Mouse (Mus musculus): ENCODE measurements around the gene Naaladl2. TPM values are rescaled to one million over a fixed set of nuclear protein-coding genes. Genes with fewer than 3 reads are reported as not detected.
"Not testable (repeated sequence)": the region's sequence is repeated elsewhere in the genome, so short reads cannot be mapped to it uniquely, and the experiment has no call there.

Gene Naaladl2
- polyA plus RNA-seq, 1 experiment from 2014 or later: 1.0 TPM

DNA sequence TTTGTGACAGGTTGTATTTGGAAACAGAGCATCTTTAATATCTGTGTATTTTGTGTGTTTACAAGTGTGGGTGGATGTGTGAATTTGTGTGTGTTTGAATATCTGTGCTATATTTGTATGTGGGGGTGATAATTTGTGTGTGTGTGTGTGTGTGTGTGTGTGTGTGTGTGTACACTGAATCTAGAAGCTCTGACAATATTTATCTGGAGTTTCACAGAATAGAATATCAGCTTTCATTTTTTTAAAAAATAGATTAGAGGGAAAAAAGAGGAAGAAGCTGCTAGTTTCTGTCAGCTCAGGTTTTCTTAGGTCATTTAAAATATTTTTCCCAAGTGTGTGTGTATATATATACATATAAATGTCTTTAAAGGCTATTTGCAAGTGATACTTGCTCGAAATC lies 68.3 kb downstream of the Naaladl2 start:
- H3K4me3 ChIP-seq (replicated peaks): no peak overlapping the region
- no peaks in the 10 kb centered on the region for H3K4me1 ChIP-seq
- H3K9me3 ChIP-seq (replicated peaks): no peaks in the 10 kb centered on the region
- no peak overlapping the region for H3K4me2 ChIP-seq
- no peak overlapping the region for H3K27ac ChIP-seq (replicated peaks)
- WGBS: 89% methylated on average over 1 of the region's 1 CpGs
- no peaks in the 10 kb centered on the region for H3K27me3 ChIP-seq (replicated peaks)
- no peak for ATAC-seq (ENCODE audit: low FRiP score)
- H3K36me3 ChIP-seq: no peaks in the 10 kb centered on the region
- H3K9ac ChIP-seq (replicated peaks): no peak overlapping the region

DNA sequence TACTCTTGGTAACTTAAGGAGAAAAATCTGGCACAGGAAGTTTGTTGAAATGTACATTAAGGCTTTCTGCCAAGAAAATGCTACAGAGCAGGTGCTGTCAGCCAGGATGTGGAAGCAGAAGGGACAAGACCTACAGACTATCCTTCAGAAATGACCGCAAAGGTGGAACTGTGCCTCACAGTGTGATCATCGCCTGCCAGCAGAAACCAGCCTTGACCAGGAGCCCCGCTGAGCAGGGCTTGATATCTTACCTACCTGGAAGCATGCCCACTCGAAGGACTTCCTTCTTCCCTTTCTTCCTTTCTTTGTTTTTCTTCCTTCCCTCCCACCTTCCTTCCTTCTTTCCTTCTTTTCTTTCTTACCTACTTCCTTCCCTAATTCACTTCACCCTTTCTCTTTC lies 69.8 kb downstream of the Naaladl2 start:
- Histone ChIP-seq H3K9ac (replicated peaks) (no peak overlapping the region), H3K4me3 (replicated peaks) (no peak overlapping the region), H3K27ac (replicated peaks) (no peak overlapping the region), H3K4me2 (no peak overlapping the region), H3K36me3 (no peaks in the 10 kb centered on the region), H3K27me3 (replicated peaks) (no peaks in the 10 kb centered on the region), H3K9me3 (replicated peaks) (no peaks in the 10 kb centered on the region), H3K4me1 (no peaks in the 10 kb centered on the region)
- ATAC-seq (ENCODE audit: low FRiP score): no peak
- WGBS: 79% methylated on average over 4 of the region's 4 CpGs

DNA sequence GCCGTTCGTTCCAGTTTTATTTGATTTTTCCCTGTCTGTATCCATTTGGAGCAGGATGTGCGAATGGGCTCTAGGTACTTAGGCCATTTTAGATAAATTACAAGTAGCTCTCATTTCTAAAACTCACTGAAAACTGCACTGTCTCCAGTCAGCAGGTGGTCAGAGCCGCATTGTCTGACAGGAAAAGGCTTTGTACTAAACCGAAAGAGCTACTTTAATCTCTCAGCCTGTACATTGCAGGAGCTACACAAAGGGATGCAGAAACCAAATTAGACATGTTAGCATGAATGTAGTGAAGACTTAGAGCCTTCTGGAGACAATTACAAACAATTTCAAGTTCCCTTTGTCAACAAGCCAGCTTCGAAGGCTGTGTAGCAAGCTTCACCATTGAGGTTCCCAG lies 70.2 kb downstream of the Naaladl2 start:
- no peak overlapping the region for H3K27ac ChIP-seq (replicated peaks)
- ATAC-seq (ENCODE audit: low FRiP score): no peak
- H3K4me3 ChIP-seq (replicated peaks): no peak overlapping the region
- H3K4me1 ChIP-seq: no peaks in the 10 kb centered on the region
- H3K27me3 ChIP-seq (replicated peaks): no peaks in the 10 kb centered on the region
- H3K36me3 ChIP-seq: no peaks in the 10 kb centered on the region
- no peak overlapping the region for H3K9ac ChIP-seq (replicated peaks)
- 41% methylated on average over 6 of the region's 6 CpGs for WGBS
- H3K9me3 ChIP-seq (replicated peaks): no peaks in the 10 kb centered on the region
- H3K4me2 ChIP-seq: no peak overlapping the region

DNA sequence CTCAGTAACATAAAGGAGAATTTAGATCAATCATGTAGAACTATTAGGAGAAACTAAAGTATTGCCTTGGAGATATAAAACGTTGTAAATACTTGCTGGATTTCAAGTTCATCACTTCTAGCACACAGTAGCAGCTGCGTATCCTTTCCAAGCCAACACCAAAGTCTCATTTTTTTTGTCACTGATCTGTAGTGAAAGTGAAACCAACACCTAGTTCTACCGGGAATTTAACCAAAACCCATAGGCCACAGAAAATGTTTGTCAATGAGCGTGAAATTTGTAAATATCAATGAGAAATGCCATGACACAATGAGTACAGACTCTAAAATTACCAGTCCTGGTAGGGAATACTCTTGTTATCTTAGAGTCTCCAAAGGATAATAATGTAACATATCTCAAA lies 80.8 kb downstream of the Naaladl2 start:
- Histone ChIP-seq H3K36me3 (no peaks in the 10 kb centered on the region), H3K4me2 (no peak overlapping the region), H3K4me3 (replicated peaks) (no peak overlapping the region), H3K27ac (replicated peaks) (no peak overlapping the region), H3K27me3 (replicated peaks) (no peaks in the 10 kb centered on the region), H3K9ac (replicated peaks) (no peak overlapping the region), H3K4me1 (no peaks in the 10 kb centered on the region), H3K9me3 (replicated peaks) (no peaks in the 10 kb centered on the region)
- no peak for ATAC-seq (ENCODE audit: low FRiP score)
- 88% methylated on average over 4 of the region's 4 CpGs for WGBS

DNA sequence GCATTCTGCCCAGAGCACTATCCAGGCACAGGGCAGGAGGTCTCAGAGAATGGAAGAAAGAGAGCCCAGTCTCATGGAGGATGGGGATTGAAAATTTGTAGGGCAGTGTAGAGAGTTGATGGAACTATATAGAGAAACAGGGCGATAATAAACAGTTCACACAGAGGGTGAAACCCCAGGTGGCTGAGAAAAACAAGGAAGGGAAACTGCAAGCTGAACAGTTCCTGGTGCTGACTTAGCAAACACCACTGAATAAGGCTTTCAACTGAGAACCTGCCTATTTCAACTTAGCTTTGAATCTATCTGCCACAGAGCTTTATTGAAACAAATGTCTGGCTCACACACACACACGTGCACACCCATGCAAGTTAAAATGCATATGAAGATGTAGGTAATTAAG lies 91.1 kb downstream of the Naaladl2 start:
- 30% methylated on average over 2 of the region's 2 CpGs for WGBS
- no peak overlapping the region for H3K27ac ChIP-seq (replicated peaks)
- no peaks in the 10 kb centered on the region for H3K4me1 ChIP-seq

DNA sequence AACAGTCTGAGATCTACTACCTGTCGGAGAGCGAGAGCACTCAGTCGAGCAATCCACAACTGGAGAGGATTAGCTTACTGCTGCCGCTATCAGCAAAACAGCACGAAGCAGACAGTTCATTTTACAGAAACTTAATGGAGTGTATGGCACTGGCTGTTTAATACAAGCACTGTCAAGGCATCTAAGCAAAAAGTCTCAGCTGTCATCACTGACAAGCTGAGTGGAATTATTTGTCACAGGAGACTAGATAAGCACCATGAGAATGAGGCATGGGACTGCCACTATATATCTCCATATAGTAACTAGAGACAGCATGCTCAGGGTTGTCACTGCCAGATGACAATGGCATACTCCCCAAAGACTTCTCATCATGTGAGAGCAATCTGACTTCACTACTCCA lies 124.1 kb downstream of the Naaladl2 start:
- Histone ChIP-seq H3K4me3 (replicated peaks) (no peak overlapping the region), H3K4me2 (no peak overlapping the region), H3K4me1 (0 out of 2 replicates have a peak, but pooled peaks cover 4% of the 10 kb centered on the region), H3K27ac (replicated peaks) (no peak overlapping the region), H3K9ac (replicated peaks) (no peak overlapping the region), H3K36me3 (no peaks in the 10 kb centered on the region), H3K27me3 (replicated peaks) (no peaks in the 10 kb centered on the region), H3K9me3 (replicated peaks) (no peaks in the 10 kb centered on the region)
- ATAC-seq (ENCODE audit: low FRiP score): peak; percentile 76
- WGBS: 46% methylated on average over 5 of the region's 5 CpGs

More for the DNA sequence above, 91.1 kb downstream of the Naaladl2 start:
- Histone ChIP-seq H3K36me3 (no peaks in the 10 kb centered on the region), H3K9ac (replicated peaks) (no peak overlapping the region), H3K27me3 (replicated peaks) (no peaks in the 10 kb centered on the region), H3K4me3 (replicated peaks) (no peak overlapping the region), H3K4me2 (no peak overlapping the region), H3K9me3 (replicated peaks) (no peaks in the 10 kb centered on the region)
- no peak for ATAC-seq (ENCODE audit: low FRiP score)

DNA sequence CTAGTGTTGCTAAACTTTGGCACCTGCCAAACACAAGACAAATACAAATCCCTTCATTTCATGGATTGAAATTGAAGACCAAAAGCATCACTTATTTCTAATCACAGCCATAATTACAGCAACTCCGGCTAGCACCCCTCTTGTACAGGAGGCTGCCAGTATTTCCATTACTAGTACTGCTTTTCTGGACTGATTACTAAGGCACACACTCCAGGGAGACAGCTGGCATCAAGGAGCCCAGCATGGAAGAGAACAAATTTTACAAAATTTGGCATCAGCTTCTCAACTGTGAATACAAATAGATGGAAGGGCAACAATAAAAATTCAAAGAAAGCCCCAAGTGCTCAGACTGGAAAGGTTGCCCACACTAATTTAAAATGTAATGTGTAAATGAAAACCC lies 133.3 kb downstream of the Naaladl2 start:
- ATAC-seq (ENCODE audit: low FRiP score): no peak
- H3K9me3 ChIP-seq (replicated peaks): no peaks in the 10 kb centered on the region
- no peaks in the 10 kb centered on the region for H3K27me3 ChIP-seq (replicated peaks)
- H3K36me3 ChIP-seq: no peaks in the 10 kb centered on the region
- H3K4me1 ChIP-seq: no peaks in the 10 kb centered on the region
- no peak overlapping the region for H3K27ac ChIP-seq (replicated peaks)
- no peak overlapping the region for H3K4me3 ChIP-seq (replicated peaks)
- no peak overlapping the region for H3K4me2 ChIP-seq
- H3K9ac ChIP-seq (replicated peaks): no peak overlapping the region
- 60% methylated on average over 1 of the region's 1 CpGs for WGBS

DNA sequence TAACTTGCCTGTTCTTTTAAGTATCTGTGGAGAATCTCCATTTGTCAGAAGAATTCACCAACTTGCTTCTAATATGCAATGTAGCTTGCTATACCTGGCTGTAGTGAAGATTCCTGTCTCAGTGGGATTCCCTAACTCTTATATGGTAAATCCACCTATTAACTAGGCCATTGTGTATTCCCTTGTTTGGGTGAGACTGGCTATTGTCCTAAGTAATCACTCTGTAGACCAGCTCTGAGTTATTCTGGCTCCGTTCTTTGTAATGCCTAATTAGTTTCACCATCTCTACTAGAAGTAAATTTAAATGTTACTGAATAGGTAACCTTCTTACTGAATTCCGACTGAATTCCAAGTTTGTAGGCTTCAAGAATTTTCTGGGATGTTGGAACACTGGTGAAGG lies 137.3 kb downstream of the Naaladl2 start:
- not testable (repeated sequence) for H3K4me2 ChIP-seq; H3K27me3 ChIP-seq (replicated peaks); H3K36me3 ChIP-seq; ATAC-seq (ENCODE audit: low FRiP score); H3K9ac ChIP-seq (replicated peaks); H3K4me3 ChIP-seq (replicated peaks); H3K9me3 ChIP-seq (replicated peaks); H3K4me1 ChIP-seq; H3K27ac ChIP-seq (replicated peaks)
- 43% methylated on average over 2 of the region's 2 CpGs for WGBS

DNA sequence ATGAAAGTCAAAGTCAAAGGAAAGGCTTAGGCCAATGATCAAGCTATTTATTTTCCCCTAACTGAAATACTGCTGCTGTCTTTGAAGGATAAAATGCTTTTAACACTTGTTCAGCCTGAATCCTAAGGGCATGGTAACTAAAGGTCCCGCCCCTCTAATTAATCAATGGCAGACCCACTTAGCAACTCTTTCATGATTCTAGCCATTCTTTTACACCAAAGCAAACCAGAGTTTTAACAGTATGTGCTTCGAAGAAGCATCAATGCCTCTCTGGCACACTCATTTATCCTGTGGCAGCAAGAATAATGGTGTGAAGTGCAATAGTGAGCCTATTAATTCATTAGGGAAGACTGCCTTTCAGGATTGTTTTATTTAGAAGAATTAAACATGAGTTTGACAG lies 151.5 kb downstream of the Naaladl2 start:
- H3K4me3 ChIP-seq (replicated peaks): no peak overlapping the region
- no peak overlapping the region for H3K27ac ChIP-seq (replicated peaks)
- H3K4me1 ChIP-seq: no peaks in the 10 kb centered on the region
- no peaks in the 10 kb centered on the region for H3K27me3 ChIP-seq (replicated peaks)
- H3K36me3 ChIP-seq: no peaks in the 10 kb centered on the region
- 26% methylated on average over 2 of the region's 2 CpGs for whole genome bisulfite sequencing
- no peak overlapping the region for H3K4me2 ChIP-seq
- no peak overlapping the region for H3K9ac ChIP-seq (replicated peaks)
- no peak for ATAC-seq (ENCODE audit: low FRiP score)
- no peaks in the 10 kb centered on the region for H3K9me3 ChIP-seq (replicated peaks)

DNA sequence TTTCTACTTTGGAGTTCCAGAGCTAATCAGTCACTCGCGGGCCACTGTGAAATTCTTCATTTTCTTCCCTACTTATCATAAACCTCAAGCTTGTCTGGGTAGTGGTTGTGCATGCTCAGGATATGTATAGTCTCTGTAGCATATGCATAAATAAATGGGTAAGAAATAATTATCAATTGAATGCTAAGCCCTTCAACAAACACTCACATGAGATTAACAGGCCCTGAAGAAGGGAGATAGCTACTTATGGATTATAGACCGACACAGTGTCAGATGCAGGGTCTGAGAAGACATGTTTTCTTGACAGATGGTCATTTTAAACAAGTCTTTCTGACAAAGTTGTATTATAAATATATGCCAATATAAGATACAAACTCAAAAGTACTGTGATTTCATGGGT lies 152.0 kb downstream of the Naaladl2 start:
- WGBS: 55% methylated on average over 3 of the region's 3 CpGs
- ATAC-seq (ENCODE audit: low FRiP score): no peak
- no peak overlapping the region for H3K4me3 ChIP-seq (replicated peaks)
- no peaks in the 10 kb centered on the region for H3K36me3 ChIP-seq
- no peak overlapping the region for H3K27ac ChIP-seq (replicated peaks)
- no peak overlapping the region for H3K4me2 ChIP-seq
- H3K27me3 ChIP-seq (replicated peaks): no peaks in the 10 kb centered on the region
- no peak overlapping the region for H3K9ac ChIP-seq (replicated peaks)
- H3K9me3 ChIP-seq (replicated peaks): no peaks in the 10 kb centered on the region
- H3K4me1 ChIP-seq: no peaks in the 10 kb centered on the region

DNA sequence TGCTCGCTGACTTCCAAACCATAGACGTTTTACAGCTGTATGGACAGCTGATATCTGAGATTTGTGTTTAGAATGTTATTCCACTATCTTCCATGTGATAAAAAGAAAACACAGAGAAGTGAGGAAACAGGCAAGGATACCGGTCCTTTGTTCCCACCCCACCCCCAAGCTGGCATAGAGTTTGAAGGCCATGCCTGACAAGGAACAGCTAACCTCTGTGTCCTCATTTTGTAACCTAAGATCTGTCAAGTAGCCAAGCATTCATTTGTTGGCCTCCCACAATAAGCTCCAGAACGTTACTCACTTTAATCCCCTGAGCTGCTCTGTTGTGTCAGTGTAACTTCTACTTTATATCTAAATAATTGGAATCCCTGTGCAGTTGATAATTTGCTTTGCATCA lies 161.9 kb downstream of the Naaladl2 start:
- Histone ChIP-seq H3K4me3 (replicated peaks) (no peak overlapping the region), H3K4me2 (no peak overlapping the region), H3K9ac (replicated peaks) (no peak overlapping the region), H3K4me1 (no peaks in the 10 kb centered on the region), H3K27ac (replicated peaks) (no peak overlapping the region), H3K9me3 (replicated peaks) (no peaks in the 10 kb centered on the region), H3K27me3 (replicated peaks) (no peaks in the 10 kb centered on the region), H3K36me3 (no peaks in the 10 kb centered on the region)
- ATAC-seq (ENCODE audit: low FRiP score): no peak
- 83% methylated on average over 4 of the region's 4 CpGs for WGBS

DNA sequence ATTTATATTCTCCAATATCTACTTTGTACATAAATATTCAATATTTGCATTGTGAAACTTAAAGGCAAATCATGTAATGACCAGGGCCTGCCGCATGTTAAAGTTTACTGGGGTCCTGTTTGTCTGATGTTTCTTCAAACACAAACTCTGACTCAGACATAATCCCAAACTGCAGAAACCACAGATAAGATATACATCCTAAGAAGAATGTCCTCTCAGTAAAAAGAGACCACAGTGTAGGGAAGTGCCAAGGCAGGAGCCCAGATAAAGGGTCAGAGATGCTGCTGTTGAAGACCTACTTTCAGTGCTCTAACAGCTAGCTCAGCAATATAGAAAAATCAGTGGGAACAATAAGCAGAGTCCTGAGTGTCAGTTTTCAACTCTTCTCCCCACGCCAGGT lies 201.9 kb downstream of the Naaladl2 start:
- Histone ChIP-seq H3K4me3 (replicated peaks) (no peak overlapping the region), H3K36me3 (no peaks in the 10 kb centered on the region)

DNA sequence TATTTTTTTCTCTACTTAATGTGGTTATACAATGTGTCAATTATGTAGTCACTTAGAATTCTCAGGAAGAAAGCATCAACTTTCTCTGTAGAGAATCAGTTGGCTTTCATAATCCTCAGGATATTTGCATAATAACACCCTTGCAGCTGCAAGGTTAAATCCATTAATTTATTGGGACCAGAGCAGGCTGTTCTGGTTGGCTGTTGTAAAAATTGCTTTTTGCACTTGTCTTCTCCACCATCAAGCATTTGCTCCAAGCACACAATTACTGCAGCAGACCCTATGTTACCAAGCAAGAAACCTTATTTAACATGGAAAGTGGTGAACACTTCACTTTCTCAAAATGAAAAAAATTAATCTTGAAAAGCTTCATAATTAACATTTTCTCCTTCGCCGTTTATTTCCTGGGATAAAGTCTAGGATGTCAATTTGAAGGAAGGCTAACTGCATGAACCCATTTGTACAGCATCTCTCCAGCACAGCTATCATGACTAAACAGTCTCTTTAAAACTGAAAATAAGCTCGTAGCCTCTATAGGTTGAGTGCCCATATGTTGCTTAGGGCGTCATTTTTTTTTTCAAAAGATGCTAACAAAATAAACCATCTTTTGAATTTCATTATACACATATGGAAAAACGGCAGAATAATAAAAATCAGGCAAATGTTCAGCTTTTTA lies 205.4 kb downstream of the Naaladl2 start:
- no peaks in the 10 kb centered on the region for H3K36me3 ChIP-seq
- ATAC-seq (ENCODE audit: low FRiP score): no peak
- WGBS: 68% methylated on average over 5 of the region's 5 CpGs

More for the DNA sequence above, 201.9 kb downstream of the Naaladl2 start:
- Histone ChIP-seq H3K9ac (replicated peaks) (no peak overlapping the region), H3K27me3 (replicated peaks) (no peaks in the 10 kb centered on the region), H3K4me1 (no peaks in the 10 kb centered on the region), H3K9me3 (replicated peaks) (no peaks in the 10 kb centered on the region), H3K4me2 (no peak overlapping the region), H3K27ac (replicated peaks) (no peak overlapping the region)
- 93% methylated on average over 2 of the region's 2 CpGs for WGBS
- no peak for ATAC-seq (ENCODE audit: low FRiP score)

More for the DNA sequence above, 205.4 kb downstream of the Naaladl2 start:
- Histone ChIP-seq H3K9ac (replicated peaks) (no peak overlapping the region), H3K9me3 (replicated peaks) (no peaks in the 10 kb centered on the region), H3K27me3 (replicated peaks) (no peaks in the 10 kb centered on the region), H3K4me2 (no peak overlapping the region), H3K4me1 (no peaks in the 10 kb centered on the region), H3K27ac (replicated peaks) (no peak overlapping the region), H3K4me3 (replicated peaks) (no peak overlapping the region)
